Mouse (Mus musculus) limb, embryonic 14.5 days (tissue): ENCODE measurements at regions not wholly inside any gene's neighbourhood (a gene's known extent, or its start where the extent isn't known, plus 50 kb on each side); places are given as distances from the start of the nearest gene placed in this dataset.

Source experiments
- ATAC-seq: fragments of 200-750 bp; cut with Nextera tagmentation; 2 replicates; pipeline ENCODE4 v1.8.0; 2017; ENCODE audit warnings: low read depth, moderate number of reproducible peaks, moderate TSS enrichment; ENCODE audit not compliant: low FRiP score
- DNase-seq: peaks from one replicate; pipeline ENCODE4 v3.0.0-alpha.2; 2015; ENCODE audit warnings: low spot score
- H3K27ac ChIP-seq: fragments of 300-500 bp; sonication (generic); replicated peaks from 2 replicates; pipeline ENCODE4 v1.5.1; 2014; ENCODE audit warnings: low read depth, mild to moderate bottlenecking, low read length, moderate library complexity, mixed read lengths
- H3K27me3 ChIP-seq: fragments of 300-500 bp; sonication (generic); 2 replicates; pipeline ENCODE4 v1.6.1; 2014; ENCODE audit warnings: low read length, mixed read lengths; ENCODE audit not compliant: control insufficient read depth, insufficient read depth
- H3K36me3 ChIP-seq: fragments of 300-500 bp; sonication (generic); 2 replicates; pipeline ENCODE4 v1.6.1; 2014; ENCODE audit warnings: mild to moderate bottlenecking, low read length, moderate library complexity, mixed read lengths; ENCODE audit not compliant: control insufficient read depth, insufficient read depth
- H3K4me1 ChIP-seq: fragments of 300-500 bp; sonication (generic); 2 replicates; pipeline ENCODE4 v1.6.1; 2014; ENCODE audit warnings: antibody characterized with exemption, low read length, mixed read lengths; ENCODE audit not compliant: control insufficient read depth, insufficient read depth
- H3K4me2 ChIP-seq: fragments of 300-500 bp; sonication (generic); replicated peaks from 2 replicates; pipeline ENCODE4 v1.6.1; 2014; ENCODE audit warnings: low read depth, mild to moderate bottlenecking, low read length, moderate library complexity; ENCODE audit not compliant: severe bottlenecking
- H3K4me3 ChIP-seq: fragments of 300-500 bp; sonication (generic); replicated peaks from 2 replicates; pipeline ENCODE4 v1.5.1; 2014; ENCODE audit warnings: low read length
- H3K9ac ChIP-seq: fragments of 300-500 bp; sonication (generic); 2 replicates; pipeline ENCODE4 v1.6.1; 2014; ENCODE audit warnings: mild to moderate bottlenecking, low read depth, low read length, moderate library complexity; ENCODE audit not compliant: severe bottlenecking
- H3K9me3 ChIP-seq: fragments of 300-500 bp; sonication (generic); 2 replicates; pipeline ENCODE4 v1.6.1; 2016; ENCODE audit warnings: low read length; ENCODE audit not compliant: control insufficient read depth
- POLR2A ChIP-seq: fragments of 200-500 bp; IDR thresholded peaks from 2 replicates; pipeline ENCODE4 v1.8.0; 2012; ENCODE audit warnings: inconsistent platforms, mild to moderate bottlenecking, moderate library complexity, borderline replicate concordance; ENCODE audit not compliant: insufficient read depth, insufficient read length; ENCODE audit errors: extremely low read depth
- WGBS: fragments of 180-500 bp; shearing (Covaris S2); extraction: QIAGEN DNeasy Blood & Tissue Kit; methylation state at CpG from one replicate; pipeline ENCODE4 v1.1.7; 2014; 5-methylcytosine and 5-hydroxymethylcytosine counted together

GRCm38 (mm10) chr6:22506871-22507270, 150.8 kb upstream of the Fam3c start:
- no peak for DNase-seq
- Histone ChIP-seq H3K4me3 (no peak overlapping the region), H3K27ac (no peak overlapping the region), H3K27me3 (no peaks in the 10 kb centered on the region), H3K36me3 (no peaks in the 10 kb centered on the region), H3K9me3 (no peaks in the 10 kb centered on the region), H3K9ac (no peak overlapping the region), H3K4me1 (no peaks in the 10 kb centered on the region), H3K4me2 (no peak overlapping the region)
- WGBS = 95% methylated on average over 1 of the region's 1 CpGs
- no peak for TF ChIP-seq POLR2A
- no peak for ATAC-seq

- TF ChIP-seq POLR2A = no peak
- no peak overlapping the region for H3K4me3 ChIP-seq
- H3K27me3 ChIP-seq = no peaks in the 10 kb centered on the region
- 42% methylated on average over 9 of the region's 9 CpGs for WGBS
- ATAC-seq (no peak), DNase-seq (peak; percentile 21)
- H3K4me2 ChIP-seq = no peak overlapping the region
- no peaks in the 10 kb centered on the region for H3K4me1 ChIP-seq
- no peak overlapping the region for H3K27ac ChIP-seq
- H3K36me3 ChIP-seq = no peaks in the 10 kb centered on the region
- H3K9ac ChIP-seq = no peak overlapping the region
- no peaks in the 10 kb centered on the region for H3K9me3 ChIP-seq
These were observed 141.3 kb upstream of the Fam3c start for GRCm38 (mm10) chr6:22497306-22497705.

GRCm38 (mm10) chr6:22496471-22496870, 140.4 kb upstream of the Fam3c start:
- Histone ChIP-seq H3K36me3 (no peaks in the 10 kb centered on the region), H3K27me3 (no peaks in the 10 kb centered on the region), H3K4me2 (no peak overlapping the region), H3K9me3 (no peaks in the 10 kb centered on the region), H3K4me3 (no peak overlapping the region), H3K4me1 (no peaks in the 10 kb centered on the region), H3K27ac (no peak overlapping the region), H3K9ac (no peak overlapping the region)
- TF ChIP-seq POLR2A = no peak
- 90% methylated on average over 1 of the region's 1 CpGs for WGBS
- no peak for ATAC-seq
- DNase-seq = no peak

GRCm38 (mm10) chr6:22493632-22494260, 137.7 kb upstream of the Fam3c start:
- ATAC-seq = peak; percentile 57; the same call in 1 of the 2 replicates
- H3K27ac ChIP-seq = no peak overlapping the region
- TF ChIP-seq POLR2A = no peak
- no peaks in the 10 kb centered on the region for H3K36me3 ChIP-seq
- H3K9ac ChIP-seq = no peak overlapping the region
- H3K4me1 ChIP-seq = no peaks in the 10 kb centered on the region
- H3K9me3 ChIP-seq = no peaks in the 10 kb centered on the region
- no peak overlapping the region for H3K4me2 ChIP-seq
- no peak overlapping the region for H3K4me3 ChIP-seq
- peak; percentile 88 for DNase-seq
- 41% methylated on average over 11 of the region's 11 CpGs for WGBS
- H3K27me3 ChIP-seq = no peaks in the 10 kb centered on the region

- H3K4me1 ChIP-seq = no peaks in the 10 kb centered on the region
- no peaks in the 10 kb centered on the region for H3K36me3 ChIP-seq
- 93% methylated on average over 17 of the region's 17 CpGs for WGBS
- no peak for ATAC-seq
- TF ChIP-seq POLR2A = no peak
- H3K9me3 ChIP-seq = no peaks in the 10 kb centered on the region
- no peak overlapping the region for H3K9ac ChIP-seq
- H3K27ac ChIP-seq = no peak overlapping the region
- no peaks in the 10 kb centered on the region for H3K27me3 ChIP-seq
- no peak for DNase-seq
- H3K4me3 ChIP-seq = no peak overlapping the region
- no peak overlapping the region for H3K4me2 ChIP-seq
These were observed 136.9 kb upstream of the Fam3c start for GRCm38 (mm10) chr6:22492896-22493295.

- Histone ChIP-seq H3K4me3 (no peak overlapping the region), H3K27ac (no peak overlapping the region), H3K9me3 (no peaks in the 10 kb centered on the region), H3K9ac (no peak overlapping the region), H3K4me2 (no peak overlapping the region), H3K27me3 (no peaks in the 10 kb centered on the region), H3K4me1 (no peaks in the 10 kb centered on the region; the same call in 1 of the 2 replicates), H3K36me3 (no peaks in the 10 kb centered on the region)
- no peak for ATAC-seq
- no peak for DNase-seq
- no peak for TF ChIP-seq POLR2A
- WGBS = 91% methylated on average over 6 of the region's 6 CpGs
These were observed 134.7 kb upstream of the Fam3c start for GRCm38 (mm10) chr6:22490762-22491161.
